Mouse (Mus musculus) embryo, embryonic 10 days (tissue): ENCODE measurements at regions not wholly inside any gene's neighbourhood (a gene's known extent, or its start where the extent isn't known, plus 50 kb on each side); places are given as distances from the start of the nearest gene placed in this dataset.

Experiments used
- DNase-seq: peaks from one replicate; pipeline ENCODE4 v3.0.0-alpha.2; 2015; ENCODE audit warnings: low spot score

DNA sequence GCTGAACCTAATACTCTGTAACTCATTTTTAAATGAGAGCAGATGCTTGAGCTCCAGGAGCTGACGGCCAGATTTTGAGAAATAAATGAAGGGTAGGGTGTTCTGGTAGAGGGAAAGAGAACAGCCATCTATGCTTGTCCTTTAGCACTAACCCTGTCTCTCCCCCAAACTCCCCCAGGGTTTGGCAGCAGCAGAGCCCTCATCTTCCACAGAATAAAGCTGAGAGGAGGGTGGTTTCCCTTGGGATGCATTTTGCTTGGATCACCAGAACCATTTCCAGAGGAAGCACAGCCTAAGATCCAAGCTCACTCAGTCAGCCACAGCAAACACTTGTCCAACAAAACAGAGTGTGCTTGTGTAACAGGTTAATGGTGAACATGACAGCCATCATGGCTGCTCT, 464.8 kb upstream of the Marcks start:
- no peak for DNase-seq

GRCm38 (mm10) chr10:37602936-37603335, 464.2 kb upstream of the Marcks start:
- no peak for DNase-seq

- no peak for DNase-seq
These were observed 451.2 kb upstream of the Marcks start for GRCm38 (mm10) chr10:37589889-37590288.

DNA sequence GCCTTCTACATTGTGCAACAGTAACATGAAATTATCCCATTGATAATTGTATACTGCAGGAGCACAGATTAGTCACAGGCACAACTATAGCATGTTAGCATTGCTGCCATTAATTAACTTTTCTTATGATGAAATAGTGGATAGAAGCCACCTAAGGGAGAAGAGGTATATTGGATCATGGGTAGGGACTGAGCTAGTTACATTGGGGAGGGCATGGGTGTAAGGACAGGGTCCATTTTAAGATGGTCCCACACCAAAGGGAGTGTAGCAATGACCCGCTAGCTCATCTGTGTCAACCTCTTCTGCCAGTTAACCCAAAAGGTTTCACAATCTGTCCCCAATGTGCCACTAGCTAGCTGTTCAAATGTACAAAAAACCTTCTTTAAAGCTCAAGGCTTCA, 450.3 kb upstream of the Marcks start:
- DNase-seq: no peak

- no peak for DNase-seq
These were observed 432.5 kb upstream of the Marcks start for GRCm38 (mm10) chr10:37571171-37571570.

DNA sequence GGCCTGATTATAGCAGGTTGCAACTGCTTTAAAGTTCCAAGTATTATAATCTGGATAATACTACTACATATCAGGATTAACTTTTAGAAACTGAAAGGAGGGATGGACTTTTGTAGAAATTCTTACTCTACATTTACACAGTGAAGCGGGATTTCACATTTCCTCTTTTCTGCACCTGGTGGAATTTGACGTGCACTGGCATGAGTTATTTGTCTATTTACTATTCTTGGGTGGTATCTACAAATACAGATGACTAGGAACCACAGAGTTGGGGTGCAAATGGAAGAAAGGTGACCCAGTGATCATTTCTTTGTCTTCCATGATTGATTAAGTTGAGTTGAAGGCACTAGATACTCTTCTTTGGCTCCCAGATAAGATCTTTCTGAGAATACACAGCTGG, 423.0 kb upstream of the Marcks start:
- DNase-seq: no peak

- no peak for DNase-seq
These were observed 410.7 kb upstream of the Marcks start for GRCm38 (mm10) chr10:37549446-37549845.

GRCm38 (mm10) chr10:37540703-37541102, 402.0 kb upstream of the Marcks start:
- no peak for DNase-seq

DNA sequence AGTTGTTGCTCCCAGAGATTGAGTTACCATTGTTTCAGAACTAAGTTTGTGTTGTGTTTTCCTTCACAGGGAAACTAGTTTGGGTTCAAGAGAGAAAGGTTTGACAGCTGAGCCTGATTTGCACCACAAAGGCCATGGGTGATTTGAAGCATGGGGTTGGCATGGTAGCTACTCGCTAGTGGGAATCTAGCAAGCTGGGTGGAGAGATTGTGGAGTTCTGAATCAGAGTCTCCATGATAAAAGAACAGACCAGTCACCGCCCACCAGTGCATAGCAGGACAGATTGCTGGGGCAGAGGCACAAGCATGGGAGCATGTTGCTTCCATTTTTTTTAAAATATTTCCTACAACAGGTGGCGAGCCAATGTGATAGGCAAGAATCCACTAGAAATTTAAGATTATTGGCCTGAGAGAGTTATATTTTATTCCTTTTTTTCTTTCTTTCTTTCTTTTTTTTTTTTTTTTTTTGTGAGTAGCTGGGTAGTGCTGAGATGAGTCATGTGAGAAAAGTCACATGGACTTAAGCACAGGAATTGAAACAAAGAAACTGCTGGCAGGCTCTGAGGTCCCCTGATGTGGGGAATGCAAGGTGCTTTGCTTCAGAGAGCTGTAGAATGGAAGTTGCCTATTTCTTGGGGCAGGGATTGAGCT, 367.4 kb upstream of the Marcks start:
- no peak for DNase-seq

DNA sequence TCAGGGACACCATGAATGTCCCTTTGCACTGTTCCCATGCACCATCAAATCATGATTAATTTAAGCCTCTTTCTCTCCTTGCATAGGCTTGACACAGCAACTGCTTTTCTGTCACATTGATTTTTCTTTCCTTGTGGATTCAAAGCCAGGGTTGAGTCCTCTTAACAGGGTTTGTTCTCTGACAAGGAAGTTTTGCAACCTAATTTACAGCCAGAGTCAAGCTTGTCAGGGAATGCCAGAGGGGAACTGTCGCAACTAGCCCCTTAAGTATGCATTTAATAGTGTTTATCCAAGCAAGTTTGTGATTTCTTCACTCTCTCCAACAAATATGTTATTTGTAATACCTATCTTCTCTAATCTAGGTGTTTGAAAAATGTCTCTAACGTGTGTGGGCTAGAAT, 365.7 kb upstream of the Marcks start:
- no peak for DNase-seq

DNA sequence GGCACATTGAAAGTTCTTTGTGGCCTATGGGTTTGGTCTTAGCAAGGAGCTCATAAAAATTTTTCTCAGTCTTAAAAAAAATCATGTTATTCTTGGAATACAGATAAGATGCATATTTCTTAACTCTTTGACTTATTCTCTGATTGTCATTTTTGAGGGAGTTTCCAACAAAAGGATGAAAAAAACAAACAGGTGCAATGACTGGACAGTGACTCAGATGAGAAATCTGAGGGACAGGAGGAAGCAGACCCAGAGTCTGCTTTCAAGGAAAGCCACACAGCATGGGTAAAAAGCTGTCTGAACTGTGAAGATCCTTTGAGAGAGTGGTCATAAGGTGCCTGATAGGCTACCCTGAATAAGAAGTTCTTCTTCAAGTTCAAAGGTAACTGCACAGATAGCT, 363.8 kb upstream of the Marcks start:
- DNase-seq: no peak

DNA sequence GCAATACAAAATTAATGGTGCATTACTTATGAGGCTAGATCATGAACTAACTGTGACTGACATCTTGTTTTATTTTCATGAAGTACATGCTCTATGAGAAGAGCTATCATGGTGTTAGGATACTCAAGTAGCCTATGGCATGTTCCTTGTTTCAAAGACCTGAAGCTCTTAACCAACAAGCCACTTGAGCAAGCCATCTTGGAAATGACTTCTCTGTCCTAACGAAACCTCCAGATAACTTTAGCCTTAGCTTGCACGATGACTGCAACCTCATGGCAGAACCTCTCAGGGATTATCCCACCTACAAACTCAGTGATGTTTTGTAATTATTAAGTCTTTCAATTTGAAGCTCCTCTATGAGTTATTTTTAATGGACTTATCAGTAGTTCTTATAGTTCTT, 362.3 kb upstream of the Marcks start:
- no peak for DNase-seq

DNA sequence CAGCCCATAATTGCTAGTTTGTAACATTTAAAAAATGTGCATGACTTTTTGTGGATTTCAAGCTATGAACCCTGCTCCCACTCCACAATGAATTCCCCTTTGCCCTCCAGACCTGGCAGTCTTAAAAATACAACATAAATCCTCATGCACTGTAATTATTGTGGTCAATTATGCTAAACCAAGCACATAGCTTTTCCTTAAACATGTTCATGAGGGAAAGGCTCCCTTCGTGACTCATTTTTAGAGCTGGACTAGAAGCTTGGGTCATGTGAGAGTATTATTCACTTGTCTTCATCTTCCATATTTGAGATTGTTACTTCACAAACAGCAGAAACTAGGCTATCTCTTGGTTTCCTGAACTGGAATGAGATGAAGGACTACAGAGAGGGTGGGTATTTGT, 356.7 kb upstream of the Marcks start:
- no peak for DNase-seq

- DNase-seq: no peak
These were observed 355.9 kb upstream of the Marcks start for GRCm38 (mm10) chr10:37494552-37495166.

GRCm38 (mm10) chr10:37494098-37494497, 355.4 kb upstream of the Marcks start:
- no peak for DNase-seq

- no peak for DNase-seq
These were observed 345.7 kb upstream of the Marcks start for GRCm38 (mm10) chr10:37484311-37485023.

DNA sequence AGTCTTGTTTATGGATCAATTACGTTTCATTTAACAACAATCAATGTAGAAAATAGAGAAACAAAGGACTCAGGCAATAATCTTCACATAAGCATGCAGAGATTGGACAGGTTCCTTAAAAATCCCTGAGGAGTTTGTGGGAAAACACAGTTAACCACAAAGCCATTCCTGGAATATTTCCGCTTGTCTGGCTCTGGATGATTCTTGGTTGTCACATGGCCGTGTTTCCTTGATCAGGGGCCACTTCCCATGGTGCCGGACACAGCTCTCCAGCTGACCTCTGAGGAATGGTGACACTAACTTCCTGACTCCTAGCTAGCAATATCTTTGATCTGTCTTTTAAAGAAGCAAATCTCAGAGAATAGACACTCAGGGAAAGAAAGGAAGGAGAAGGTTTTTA, 344.8 kb upstream of the Marcks start:
- peak; percentile 60 for DNase-seq

- DNase-seq: no peak
These were observed 343.2 kb upstream of the Marcks start for GRCm38 (mm10) chr10:37481879-37482278.

DNA sequence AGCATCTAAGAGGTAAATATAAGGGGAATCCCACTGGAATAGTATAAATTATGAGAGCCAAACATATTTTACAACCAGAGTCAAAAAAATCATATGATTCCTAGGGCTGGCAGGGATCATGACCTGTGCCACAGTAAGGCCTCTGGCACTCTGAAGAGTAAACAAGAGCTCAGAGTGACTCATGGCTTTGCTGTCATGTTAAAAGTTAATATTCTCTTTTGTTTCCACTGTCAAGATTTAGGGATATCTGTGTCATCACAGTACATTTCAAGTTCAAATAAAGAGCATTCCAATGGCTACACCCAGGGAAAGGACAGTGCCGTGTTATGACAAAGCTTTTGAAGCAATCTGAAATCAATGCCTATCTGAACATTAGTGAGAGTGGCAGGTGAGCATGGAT, 341.6 kb upstream of the Marcks start:
- no peak for DNase-seq

DNA sequence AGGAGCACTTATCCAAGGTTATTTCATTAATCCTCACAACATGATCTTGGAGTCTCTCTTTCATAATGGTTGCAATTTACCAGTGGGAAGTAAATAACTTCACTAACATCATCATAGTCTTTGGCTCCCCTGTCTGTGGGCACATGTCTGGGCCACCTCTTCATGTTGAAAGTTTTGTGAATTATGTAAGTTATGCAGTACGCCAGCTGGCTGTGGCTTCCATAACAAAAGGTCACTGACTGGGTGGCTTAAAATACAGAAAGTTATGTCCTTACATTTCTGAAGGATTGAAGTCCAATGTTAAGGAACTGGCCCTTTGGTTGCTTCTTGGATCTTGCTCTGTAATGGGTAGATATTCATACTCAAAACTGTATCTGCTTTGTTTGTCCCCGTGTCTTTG, 339.4 kb upstream of the Marcks start:
- no peak for DNase-seq

GRCm38 (mm10) chr10:37473086-37473485, 334.4 kb upstream of the Marcks start:
- DNase-seq: no peak

DNA sequence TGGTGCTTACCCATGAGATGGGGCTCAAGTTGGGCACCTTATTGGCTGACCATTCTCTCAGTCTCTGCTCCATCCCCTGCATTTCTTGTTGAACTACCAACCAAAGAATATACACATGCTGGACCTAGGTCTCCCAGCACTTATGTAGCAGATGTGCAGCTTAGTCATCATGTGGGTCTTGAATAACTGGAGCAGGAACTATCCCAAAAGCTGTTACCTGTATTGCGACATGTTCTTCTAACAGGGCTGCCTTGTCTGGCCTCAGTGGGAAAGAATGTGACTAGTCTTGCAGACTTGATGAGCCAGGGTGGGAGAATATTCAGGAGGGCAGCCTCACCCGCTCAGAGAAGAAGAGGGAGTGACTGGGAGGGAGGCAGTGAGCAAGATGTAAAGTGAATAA, 318.7 kb upstream of the Marcks start:
- no peak for DNase-seq

- no peak for DNase-seq
These were observed 311.2 kb upstream of the Marcks start for GRCm38 (mm10) chr10:37449894-37450293.
